Mouse (Mus musculus) heart, embryonic 14.5 days (tissue): ENCODE measurements around the gene Morc1. TPM values are rescaled to one million over a fixed set of nuclear protein-coding genes. Genes with fewer than 3 reads are reported as not detected.

ENCODE experiments used
- ATAC-seq: fragments of 200-750 bp; cut with Nextera tagmentation; 2 replicates; pipeline ENCODE4 v1.8.0; 2017; ENCODE audit warnings: low read depth, moderate TSS enrichment; ENCODE audit not compliant: insufficient number of reproducible peaks, insufficient read depth, low FRiP score
- H3K27ac ChIP-seq, 2 experiments: fragments of 200-500 bp in 1 of 2; fragments of 300-500 bp in 1 of 2; sonication (generic) in 1 of 2; replicated peaks in 1 of 2; 2 replicates each; pipeline ENCODE4 v1.5.1; 2012 to 2014; ENCODE audit warnings: low read depth in 2 of 2, low read length in 2 of 2, control low read depth in 1 of 2, mild to moderate bottlenecking in 1 of 2, mixed read lengths in 1 of 2; ENCODE audit not compliant: control insufficient read depth in 1 of 2, insufficient read depth in 1 of 2
- H3K27me3 ChIP-seq: fragments of 300-500 bp; sonication (generic); 2 replicates; pipeline ENCODE4 v1.6.1; 2014; ENCODE audit warnings: mild to moderate bottlenecking, low read length, control low read depth; ENCODE audit not compliant: control insufficient read depth, insufficient read depth
- H3K36me3 ChIP-seq: fragments of 300-500 bp; sonication (generic); 2 replicates; pipeline ENCODE4 v1.6.1; 2014; ENCODE audit warnings: mild to moderate bottlenecking, control low read depth, low read length, mixed read lengths; ENCODE audit not compliant: control insufficient read depth, insufficient read depth
- H3K4me1 ChIP-seq, 2 experiments: fragments of 200-500 bp in 1 of 2; fragments of 300-500 bp in 1 of 2; sonication (generic) in 1 of 2; 2 replicates each; pipeline ENCODE4 v1.6.1; 2012 to 2014; ENCODE audit warnings: low read length in 2 of 2, control low read depth in 1 of 2, mixed read lengths in 1 of 2; ENCODE audit not compliant: control insufficient read depth in 2 of 2, insufficient read depth in 2 of 2
- H3K4me2 ChIP-seq: fragments of 300-500 bp; sonication (generic); 2 replicates; pipeline ENCODE4 v1.6.1; 2014; ENCODE audit warnings: mild to moderate bottlenecking, low read length
- H3K4me3 ChIP-seq, 2 experiments: fragments of 200-500 bp in 1 of 2; fragments of 300-500 bp in 1 of 2; sonication (generic) in 1 of 2; 2 replicates each; pipeline ENCODE4 v1.5.1; 2012 to 2014; ENCODE audit warnings: low read length in 2 of 2, mild to moderate bottlenecking in 2 of 2, control low read depth in 1 of 2, low read depth in 1 of 2, moderate library complexity in 1 of 2; ENCODE audit not compliant: control insufficient read depth in 1 of 2, insufficient read depth in 1 of 2
- H3K9ac ChIP-seq: fragments of 300-500 bp; sonication (generic); 2 replicates; pipeline ENCODE4 v1.6.1; 2014; ENCODE audit warnings: mild to moderate bottlenecking, low read length
- H3K9me3 ChIP-seq: fragments of 300-500 bp; sonication (generic); 2 replicates; pipeline ENCODE4 v1.6.1; 2016; ENCODE audit warnings: low read length, control low read depth; ENCODE audit not compliant: control insufficient read depth
- WGBS: fragments of 180-500 bp; shearing (Covaris S2); extraction: QIAGEN DNeasy Blood & Tissue Kit; methylation state at CpG from one replicate; pipeline ENCODE4 v1.1.7; 2014; 5-methylcytosine and 5-hydroxymethylcytosine counted together
- polyA plus RNA-seq: library from polyadenylated mRNA; unstranded; fragments of >200 nt; fragmentation: Nextera tagmentation; extraction: Ambion mirVana; gene quantifications from 2 replicates; pipeline ENCODE4 v1.2.1, GENCODE M21; 2014

Morc1 gene
- polyA plus RNA-seq, 1 experiment from 2014 or later, result not detected

DNA sequence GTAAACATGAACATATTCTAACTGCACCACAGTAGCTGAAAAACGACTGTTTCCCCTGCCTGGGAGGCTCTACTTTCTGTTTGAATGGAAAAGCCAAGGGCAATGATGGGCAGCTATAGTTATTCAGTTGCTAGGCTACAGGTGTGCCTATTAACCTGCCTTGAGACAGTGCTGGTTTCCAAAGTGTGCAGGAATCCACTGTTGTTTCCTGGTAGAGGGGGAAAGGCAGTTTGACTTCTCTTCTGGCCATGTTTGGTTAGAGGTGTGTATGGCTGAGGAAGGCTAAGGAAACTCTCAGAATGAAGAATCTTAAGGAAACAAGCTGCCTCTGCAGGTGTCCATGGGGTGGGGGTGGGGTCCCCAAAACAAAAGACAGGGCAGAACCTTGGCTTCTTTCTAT is 179.8 kb downstream of the Morc1 start:
- WGBS, result 56% methylated on average over 1 of the region's 1 CpGs
- H3K9ac ChIP-seq, result no peak overlapping the region

GRCm38 (mm10) chr16:48611436-48611835 is 180.4 kb downstream of the Morc1 start:
- ATAC-seq, result no peak
- H3K4me2 ChIP-seq, result no peak overlapping the region
- no peaks in the 10 kb centered on the region for H3K9me3 ChIP-seq
- H3K4me1 ChIP-seq, result no peaks in the 10 kb centered on the region
- no peak overlapping the region for H3K27ac ChIP-seq
- H3K4me3 ChIP-seq, result no peak overlapping the region
- H3K27me3 ChIP-seq, result no peaks in the 10 kb centered on the region
- no peaks in the 10 kb centered on the region for H3K36me3 ChIP-seq
- H3K9ac ChIP-seq, result no peak overlapping the region
- 93% methylated on average over 2 of the region's 2 CpGs for WGBS

More for the DNA sequence above, 179.8 kb downstream of the Morc1 start:
- no peaks in the 10 kb centered on the region for H3K27me3 ChIP-seq
- no peak overlapping the region for H3K4me2 ChIP-seq
- no peaks in the 10 kb centered on the region for H3K36me3 ChIP-seq
- H3K4me1 ChIP-seq, result no peaks in the 10 kb centered on the region
- no peak for ATAC-seq
- H3K9me3 ChIP-seq, result no peaks in the 10 kb centered on the region
- H3K27ac ChIP-seq, result no peak overlapping the region
- H3K4me3 ChIP-seq, result no peak overlapping the region

GRCm38 (mm10) chr16:48613783-48614182 is 182.7 kb downstream of the Morc1 start:
- Histone ChIP-seq H3K9me3 (no peaks in the 10 kb centered on the region), H3K36me3 (no peaks in the 10 kb centered on the region), H3K4me1 (no peaks in the 10 kb centered on the region), H3K9ac (no peak overlapping the region), H3K27me3 (no peaks in the 10 kb centered on the region), H3K27ac (no peak overlapping the region), H3K4me2 (no peak overlapping the region), H3K4me3 (no peak overlapping the region)
- no peak for ATAC-seq
- WGBS, result 33% methylated on average over 1 of the region's 1 CpGs

- Histone ChIP-seq H3K36me3 (no peaks in the 10 kb centered on the region), H3K27ac (no peak overlapping the region), H3K4me1 (no peaks in the 10 kb centered on the region), H3K27me3 (no peaks in the 10 kb centered on the region), H3K9ac (no peak overlapping the region), H3K4me3 (no peak overlapping the region), H3K4me2 (no peak overlapping the region), H3K9me3 (no peaks in the 10 kb centered on the region)
- ATAC-seq, result no peak
- WGBS, result 47% methylated on average over 8 of the region's 8 CpGs
These were observed 189.5 kb downstream of the Morc1 start for GRCm38 (mm10) chr16:48620510-48620909.

GRCm38 (mm10) chr16:48621019-48621418 is 190.0 kb downstream of the Morc1 start:
- no peak for ATAC-seq
- no peaks in the 10 kb centered on the region for H3K36me3 ChIP-seq
- H3K9ac ChIP-seq, result no peak overlapping the region
- 35% methylated on average over 2 of the region's 2 CpGs for WGBS
- H3K4me2 ChIP-seq, result no peak overlapping the region
- H3K27me3 ChIP-seq, result no peaks in the 10 kb centered on the region
- H3K9me3 ChIP-seq, result no peaks in the 10 kb centered on the region
- H3K4me3 ChIP-seq, result no peak overlapping the region
- no peak overlapping the region for H3K27ac ChIP-seq
- no peaks in the 10 kb centered on the region for H3K4me1 ChIP-seq

GRCm38 (mm10) chr16:48623447-48623846 is 192.4 kb downstream of the Morc1 start:
- H3K27ac ChIP-seq, result no peak overlapping the region
- no peak overlapping the region for H3K9ac ChIP-seq
- WGBS, result 80% methylated on average over 1 of the region's 1 CpGs
- H3K27me3 ChIP-seq, result no peaks in the 10 kb centered on the region
- no peak for ATAC-seq
- H3K36me3 ChIP-seq, result no peaks in the 10 kb centered on the region
- no peak overlapping the region for H3K4me3 ChIP-seq
- H3K4me1 ChIP-seq, result no peaks in the 10 kb centered on the region
- H3K4me2 ChIP-seq, result no peak overlapping the region
- no peaks in the 10 kb centered on the region for H3K9me3 ChIP-seq

GRCm38 (mm10) chr16:48626186-48626585 is 195.1 kb downstream of the Morc1 start:
- no peak; the same call in 1 of the 2 replicates for ATAC-seq
- Histone ChIP-seq H3K4me3 (no peak overlapping the region), H3K27me3 (no peaks in the 10 kb centered on the region), H3K27ac (no peak overlapping the region), H3K4me2 (no peak overlapping the region), H3K4me1 (no peaks in the 10 kb centered on the region), H3K9ac (no peak overlapping the region), H3K9me3 (no peaks in the 10 kb centered on the region), H3K36me3 (no peaks in the 10 kb centered on the region)
- WGBS, result 78% methylated on average over 3 of the region's 3 CpGs

GRCm38 (mm10) chr16:48627296-48627695 is 196.3 kb downstream of the Morc1 start:
- H3K36me3 ChIP-seq, result no peaks in the 10 kb centered on the region
- no peak overlapping the region for H3K4me3 ChIP-seq
- H3K27me3 ChIP-seq, result no peaks in the 10 kb centered on the region
- no peak for ATAC-seq
- H3K9ac ChIP-seq, result no peak overlapping the region
- H3K9me3 ChIP-seq, result no peaks in the 10 kb centered on the region
- H3K4me2 ChIP-seq, result no peak overlapping the region
- H3K27ac ChIP-seq, result no peak overlapping the region
- WGBS, result 84% methylated on average over 3 of the region's 3 CpGs
- H3K4me1 ChIP-seq, result no peaks in the 10 kb centered on the region
